Comparison of ENCODE assay signal across 8 mouse cellular contexts in the genomic region with DNA sequence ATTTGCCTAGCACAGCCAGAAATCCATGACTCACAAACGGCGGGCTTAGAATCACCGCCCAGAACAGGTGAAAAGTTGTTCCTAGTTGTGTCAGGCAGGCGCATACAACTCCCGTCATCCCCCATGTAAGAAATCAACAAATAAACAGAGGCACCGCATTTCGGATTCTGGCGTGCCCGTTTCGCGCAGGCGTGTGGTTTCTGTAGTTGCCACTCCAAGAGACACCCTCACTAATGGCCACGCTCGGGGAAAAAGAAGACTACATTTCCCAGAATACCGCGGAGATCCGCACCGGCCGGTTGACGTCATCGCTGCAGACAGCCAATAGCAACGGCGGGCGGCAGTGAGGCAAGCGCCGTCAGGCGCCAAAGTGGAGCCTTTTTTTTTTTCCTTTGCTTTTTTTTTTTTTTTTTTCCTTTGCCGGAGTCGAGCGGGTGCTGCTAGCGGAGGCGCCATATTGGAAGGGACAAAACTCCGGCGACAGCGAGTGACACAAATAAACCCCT. TPM values are rescaled to one million over a fixed set of nuclear protein-coding genes. Genes with fewer than 3 reads are reported as not detected.
DNase-seq lines count a peak whose midpoint lies in the region; ATAC-seq and TF ChIP-seq lines count a peak whose summit lies in the region.

TSS of gene Ing3 (plus strand) at position 346 of the 506 bp plus-strand sequence.

- H3K36me3 ChIP-seq in hindbrain, embryonic 13.5 days = peaks cover 7% of the 10 kb centered on the region

- peaks cover 8% of the 10 kb centered on the region for H3K4me1 ChIP-seq in hindbrain, embryonic 13.5 days (replicated peaks)

- TF ChIP-seq CTCF in Patski (IDR thresholded peaks at IDR 0.05) = no peak

- peak; percentile 95 for DNase-seq in Patski (ENCODE audit: low read depth, low spot score)
- peak; percentile 98 for DNase-seq in cerebellum, postnatal 14 days
- DNase-seq in frontal cortex, postnatal 14 days (ENCODE audit: low spot score in 2 of 2) = peak; percentile 99
- DNase-seq in layer of hippocampus, postnatal 25 days (ENCODE audit: extremely low spot score in 1 of 2, low spot score in 1 of 2) = peak; percentile 84 to 86
- peak; percentile 99 for DNase-seq in lung, postnatal 25 days (ENCODE audit: low spot score)
- peak; percentile 98 for DNase-seq in retina, embryonic 14.5 days (ENCODE audit: low spot score)
- peak; percentile 96 for DNase-seq in thymus, postnatal 4 days

- H3K27ac ChIP-seq in hindbrain, embryonic 13.5 days = peak within 1 kb of the TSS; percentile 99

- peaks cover 8% of the 10 kb centered on the region for H3K27me3 ChIP-seq in Patski
- no peaks in the 10 kb centered on the region for H3K27me3 ChIP-seq in hindbrain, embryonic 13.5 days

- WGBS in hindbrain, embryonic 13.5 days = under 1% methylated on average over 35 of the region's 35 CpGs

- H3K9ac ChIP-seq in hindbrain, embryonic 13.5 days = peak within 1 kb of the TSS; percentile 81

- POLR2A ChIA-PET in Patski (lab: Charles Lee) = no interaction called here

- CTCF ChIA-PET in Patski (lab: Charles Lee) = interaction anchor here (1.4 kb wide), 1 partner anchor 98 kb away, joined by 3 read pairs; no protein-coding TSS in a partner anchor

- H3K9me3 ChIP-seq in hindbrain, embryonic 13.5 days = no peaks in the 10 kb centered on the region

- in situ Hi-C loops in Patski (cut with MboI; ENCODE audit: low pct_unique_long_range_greater_than_20kb) = no loop called here

- peak within 1 kb of the TSS; percentile 75 for H3K4me2 ChIP-seq in hindbrain, embryonic 13.5 days

- peak within 1 kb of the TSS; percentile 70 for H3K4me3 ChIP-seq in hindbrain, embryonic 13.5 days

- ATAC-seq in Patski = peak; percentile 94
- peak; percentile 98 for ATAC-seq in hindbrain, embryonic 13.5 days (ENCODE audit: low FRiP score)

RNA-seq across cellular contexts. Expression of gene Ing3, which starts in this region (rescaled TPM):
- 19.9 TPM for polyA plus RNA-seq in Patski (2021)
- polyA plus RNA-seq in hindbrain, embryonic 13.5 days (2015; fragmentation: Nextera tagmentation; extraction: Ambion mirVana) = 43.1 and 49.4 TPM in 2 replicates
- 10 to 100 TPM; 26.6 to 28.1 TPM for total RNA-seq in layer of hippocampus, postnatal 25 days (2021)

Comparison
In these comparisons a context has a peak if more than half of its experiments do, and no peak if none do; other contexts are left out.
1. Peak in every context shown above with its lines: DNase-seq, ATAC-seq, H3K4me3 ChIP-seq and H3K27ac ChIP-seq.